Mouse (Mus musculus): ENCODE data around the gene Gm11042.

Gene Gm11042

DNA sequence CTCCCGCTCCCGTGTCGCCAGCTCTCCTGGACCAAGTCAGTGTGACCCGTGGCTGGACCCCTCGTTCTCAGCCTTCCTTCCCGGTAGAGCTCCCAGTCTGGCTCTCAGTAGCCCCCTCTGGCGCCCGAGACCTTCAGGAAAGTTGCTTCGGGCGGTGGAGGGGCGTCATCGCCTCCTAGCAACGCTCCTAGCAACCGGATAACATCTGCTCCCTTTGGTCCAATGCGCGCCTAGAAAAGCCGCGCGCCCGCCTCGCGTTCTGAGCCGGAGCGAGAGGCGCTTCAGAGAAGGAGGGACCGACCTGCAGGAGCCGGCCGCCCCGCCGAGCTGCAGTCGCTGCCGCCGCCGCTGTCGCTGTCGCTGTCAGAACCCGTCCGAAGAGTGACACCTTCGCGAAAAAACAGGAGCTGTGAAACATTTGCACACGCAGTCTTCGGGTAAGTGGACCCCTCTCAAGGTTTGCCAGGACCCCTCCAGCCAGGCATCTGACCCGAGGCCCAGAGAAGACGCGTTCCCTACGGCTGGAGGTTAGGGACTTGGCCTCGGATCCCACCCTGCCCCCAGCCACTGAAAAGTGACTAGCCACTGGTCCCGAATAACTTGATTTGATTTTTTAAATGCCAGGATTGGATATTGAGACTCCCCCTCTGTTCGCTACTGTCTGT is 32.0 kb downstream of the Gm11042 start:
- DNase-seq = peak; percentile 93

- DNase-seq = peak; percentile 73
Measured at GRCm38 (mm10) chr12:74282846-74283245, 33.3 kb downstream of the Gm11042 start.

DNA sequence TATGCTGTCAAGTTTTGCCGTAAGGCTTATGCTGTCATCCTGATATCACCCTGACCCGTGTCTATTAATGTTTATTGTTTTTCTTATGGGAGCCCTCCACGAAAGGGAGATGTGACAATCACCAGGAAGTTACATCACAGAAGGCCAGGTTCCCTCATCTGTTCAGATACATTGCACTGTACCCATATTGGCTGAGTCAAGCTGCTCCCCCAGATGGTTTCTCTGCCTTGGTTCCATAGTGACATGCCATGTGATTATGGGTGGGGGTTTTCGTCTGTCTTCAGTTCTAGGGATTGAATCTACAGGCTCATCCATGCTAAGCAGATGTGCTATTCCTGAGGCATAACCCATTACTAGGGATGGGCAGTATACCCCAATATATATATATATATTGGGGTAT is 34.8 kb downstream of the Gm11042 start:
- no peak for DNase-seq

DNA sequence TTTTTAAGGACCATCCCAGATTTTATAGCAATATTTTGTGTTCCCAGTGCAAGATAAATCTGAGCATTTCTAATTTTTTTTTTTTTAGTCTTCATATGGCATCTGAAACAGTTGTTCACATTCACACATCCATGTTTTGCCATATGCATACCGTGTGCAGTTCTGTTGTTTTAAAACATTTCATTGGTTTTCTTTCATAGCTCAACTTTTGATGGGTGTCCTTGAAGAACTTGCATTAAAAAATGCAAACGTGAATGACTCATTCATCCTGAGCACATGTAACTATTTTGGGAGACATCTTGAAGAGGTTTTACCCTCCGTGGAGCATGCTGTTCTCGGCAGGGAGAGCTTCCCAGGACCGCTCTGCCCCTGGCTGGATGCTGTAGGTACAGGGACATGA is 38.9 kb downstream of the Gm11042 start:
- peak; percentile 8 for DNase-seq

GRCm38 (mm10) chr12:74272545-74272944 is 43.6 kb downstream of the Gm11042 start:
- peak; percentile 66 for DNase-seq

DNA sequence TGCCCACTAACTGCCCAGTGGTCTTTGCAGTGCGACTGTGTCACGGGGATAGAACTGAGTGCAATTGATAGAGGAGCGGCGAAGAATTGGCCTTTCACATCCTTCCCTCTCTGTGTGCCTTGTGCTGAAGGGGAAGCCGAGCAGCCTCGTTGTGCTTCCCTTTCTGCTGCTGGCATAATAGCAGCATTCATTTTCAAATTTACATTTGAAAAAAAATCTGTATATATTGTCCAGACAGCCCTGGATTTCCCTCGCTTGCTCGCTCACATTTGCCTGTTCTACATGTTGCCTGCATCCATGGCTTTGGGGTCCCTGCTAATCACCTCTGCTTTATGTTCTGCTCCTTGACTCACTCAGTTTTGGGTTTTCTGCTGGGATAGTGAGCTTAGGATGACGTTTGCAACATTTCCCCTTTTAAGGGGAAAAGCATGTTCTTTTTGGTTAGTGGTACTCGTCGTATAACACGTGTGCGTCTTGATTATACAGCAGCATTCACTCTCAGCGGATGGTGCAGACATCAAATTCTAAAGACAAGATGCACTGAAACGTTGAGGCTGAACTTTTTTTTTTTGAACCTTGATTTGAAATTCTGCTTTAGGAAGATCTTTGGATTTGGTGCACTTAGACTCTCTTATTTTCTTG is 47.4 kb downstream of the Gm11042 start:
- no peak for DNase-seq

DNA sequence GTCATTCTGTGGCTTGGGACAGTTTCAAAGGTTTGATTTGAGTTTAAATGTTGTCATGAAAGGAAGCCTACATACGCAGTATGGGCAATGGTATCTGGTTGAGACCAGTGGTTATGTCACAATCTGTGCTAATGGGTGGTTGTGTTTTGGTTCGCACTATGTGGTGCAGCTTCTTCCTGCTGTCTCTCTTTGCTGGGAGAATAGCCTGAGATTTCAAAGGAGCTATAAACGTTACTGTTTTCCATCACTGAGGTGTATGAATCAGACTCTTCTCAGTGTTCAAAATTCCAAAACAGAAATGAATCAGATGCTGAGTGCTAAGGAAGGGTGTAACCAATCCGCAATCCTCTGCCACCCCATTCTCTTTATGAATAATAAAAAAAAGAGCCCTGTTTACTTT is 49.1 kb downstream of the Gm11042 start:
- no peak for DNase-seq

Measured in heart, adult 11 months (tissue).